Mouse (Mus musculus): ENCODE results near the gene Gcgr. TPM values are rescaled to one million over a fixed set of nuclear protein-coding genes. Genes with fewer than 3 reads are reported as not detected.

Gene Gcgr
- polyA plus RNA-seq, 1 experiment from 2014 or later = 2.5 TPM

- ATAC-seq (ENCODE audit: insufficient number of reproducible peaks, insufficient read depth, low FRiP score, low read depth) = no peak
- no peak overlapping the region for H3K27ac ChIP-seq (replicated peaks in 1 of 2; ENCODE audit: control insufficient read depth in 1 of 2, insufficient read depth in 1 of 2, low read depth in 2 of 2, low read length in 2 of 2)
- 0 out of 2 replicates have a peak, but pooled peaks cover 3% of the 10 kb centered on the region for H3K9me3 ChIP-seq (ENCODE audit: control insufficient read depth, low read length)
- no peak overlapping the region for H3K4me3 ChIP-seq (ENCODE audit: control insufficient read depth in 1 of 2, insufficient read depth in 1 of 2, low read depth in 1 of 2, low read length in 2 of 2)
- no peak overlapping the region for H3K4me2 ChIP-seq (ENCODE audit: low read length)
- H3K9ac ChIP-seq (ENCODE audit: low read length) = no peak overlapping the region
- peaks cover 2 to 8% of the 10 kb centered on the region in 2 experiments; a peak in 3 of 4 replicates for H3K4me1 ChIP-seq (ENCODE audit: control insufficient read depth in 2 of 2, insufficient read depth in 2 of 2, low read length in 2 of 2)
- 72% methylated on average over 9 of the region's 9 CpGs for WGBS
- H3K36me3 ChIP-seq (ENCODE audit: control insufficient read depth, insufficient read depth, low read length) = no peaks in the 10 kb centered on the region
- H3K27me3 ChIP-seq (ENCODE audit: control insufficient read depth, insufficient read depth, low read length) = peaks cover 52% of the 10 kb centered on the region
These were observed 2.7 kb upstream of the Gcgr start for GRCm38 (mm10) chr11:120527690-120528354.

GRCm38 (mm10) chr11:120528903-120529302 is 1.6 kb upstream of the Gcgr start:
- 47% methylated on average over 4 of the region's 4 CpGs for WGBS
- 0 out of 2 replicates have a peak, but pooled peaks cover 3% of the 10 kb centered on the region for H3K9me3 ChIP-seq (ENCODE audit: control insufficient read depth, low read length)
- ATAC-seq (ENCODE audit: insufficient number of reproducible peaks, insufficient read depth, low FRiP score, low read depth) = no peak
- peaks cover 58% of the 10 kb centered on the region for H3K27me3 ChIP-seq (ENCODE audit: control insufficient read depth, insufficient read depth, low read length)
- H3K4me2 ChIP-seq (ENCODE audit: low read length) = no peak overlapping the region
- no peaks in the 10 kb centered on the region for H3K36me3 ChIP-seq (ENCODE audit: control insufficient read depth, insufficient read depth, low read length)
- no peak overlapping the region for H3K9ac ChIP-seq (ENCODE audit: low read length)
- no peak overlapping the region for H3K4me3 ChIP-seq (ENCODE audit: control insufficient read depth in 1 of 2, insufficient read depth in 1 of 2, low read depth in 1 of 2, low read length in 2 of 2)
- H3K4me1 ChIP-seq (ENCODE audit: control insufficient read depth in 2 of 2, insufficient read depth in 2 of 2, low read length in 2 of 2) = peaks cover 2 to 8% of the 10 kb centered on the region in 2 experiments; a peak in 3 of 4 replicates
- no peak overlapping the region for H3K27ac ChIP-seq (replicated peaks in 1 of 2; ENCODE audit: control insufficient read depth in 1 of 2, insufficient read depth in 1 of 2, low read depth in 2 of 2, low read length in 2 of 2)

- Histone ChIP-seq H3K27me3 (ENCODE audit: control insufficient read depth, insufficient read depth, low read length) (peaks cover 65% of the 10 kb centered on the region), H3K4me1 (ENCODE audit: control insufficient read depth in 2 of 2, insufficient read depth in 2 of 2, low read length in 2 of 2) (peaks cover 6 to 8% of the 10 kb centered on the region in 2 experiments; a peak in 3 of 4 replicates), H3K9ac (ENCODE audit: low read length) (no peak overlapping the region), H3K4me3 (ENCODE audit: control insufficient read depth in 1 of 2, insufficient read depth in 1 of 2, low read depth in 1 of 2, low read length in 2 of 2) (peak overlapping the region in 1 of 2 experiments; percentile 41; a peak in 1 of 4 replicates), H3K27ac (replicated peaks in 1 of 2; ENCODE audit: control insufficient read depth in 1 of 2, insufficient read depth in 1 of 2, low read depth in 2 of 2, low read length in 2 of 2) (no peak overlapping the region), H3K36me3 (ENCODE audit: control insufficient read depth, insufficient read depth, low read length) (no peaks in the 10 kb centered on the region), H3K4me2 (ENCODE audit: low read length) (no peak overlapping the region), H3K9me3 (ENCODE audit: control insufficient read depth, low read length) (no peaks in the 10 kb centered on the region)
- 33% methylated on average over 9 of the region's 9 CpGs for WGBS
- no peak for ATAC-seq (ENCODE audit: insufficient number of reproducible peaks, insufficient read depth, low FRiP score, low read depth)
These were observed 1.1 kb downstream of the Gcgr start for GRCm38 (mm10) chr11:120531646-120532045.

GRCm38 (mm10) chr11:120534093-120534492 is 3.6 kb downstream of the Gcgr start:
- Histone ChIP-seq H3K4me1 (ENCODE audit: control insufficient read depth in 2 of 2, insufficient read depth in 2 of 2, low read length in 2 of 2) (peaks cover 16 to 19% of the 10 kb centered on the region in 2 experiments), H3K9ac (ENCODE audit: low read length) (no peak overlapping the region), H3K4me2 (ENCODE audit: low read length) (no peak overlapping the region), H3K36me3 (ENCODE audit: control insufficient read depth, insufficient read depth, low read length) (no peaks in the 10 kb centered on the region), H3K4me3 (ENCODE audit: control insufficient read depth in 1 of 2, insufficient read depth in 1 of 2, low read depth in 1 of 2, low read length in 2 of 2) (no peak overlapping the region), H3K27ac (replicated peaks in 1 of 2; ENCODE audit: control insufficient read depth in 1 of 2, insufficient read depth in 1 of 2, low read depth in 2 of 2, low read length in 2 of 2) (no peak overlapping the region), H3K9me3 (ENCODE audit: control insufficient read depth, low read length) (no peaks in the 10 kb centered on the region), H3K27me3 (ENCODE audit: control insufficient read depth, insufficient read depth, low read length) (peaks cover 51% of the 10 kb centered on the region)
- 76% methylated on average over 8 of the region's 8 CpGs for WGBS
- ATAC-seq (ENCODE audit: insufficient number of reproducible peaks, insufficient read depth, low FRiP score, low read depth) = no peak

GRCm38 (mm10) chr11:120535145-120535544 is 4.6 kb downstream of the Gcgr start:
- H3K27ac ChIP-seq (replicated peaks in 1 of 2; ENCODE audit: control insufficient read depth in 1 of 2, insufficient read depth in 1 of 2, low read depth in 2 of 2, low read length in 2 of 2) = no peak overlapping the region
- peaks cover 25 to 28% of the 10 kb centered on the region in 2 experiments for H3K4me1 ChIP-seq (ENCODE audit: control insufficient read depth in 2 of 2, insufficient read depth in 2 of 2, low read length in 2 of 2)
- no peak for ATAC-seq (ENCODE audit: insufficient number of reproducible peaks, insufficient read depth, low FRiP score, low read depth)
- H3K9ac ChIP-seq (ENCODE audit: low read length) = no peak overlapping the region
- no peaks in the 10 kb centered on the region for H3K9me3 ChIP-seq (ENCODE audit: control insufficient read depth, low read length)
- no peaks in the 10 kb centered on the region for H3K36me3 ChIP-seq (ENCODE audit: control insufficient read depth, insufficient read depth, low read length)
- WGBS = 50% methylated on average over 3 of the region's 3 CpGs
- no peak overlapping the region for H3K4me2 ChIP-seq (ENCODE audit: low read length)
- peaks cover 40% of the 10 kb centered on the region for H3K27me3 ChIP-seq (ENCODE audit: control insufficient read depth, insufficient read depth, low read length)
- no peak overlapping the region for H3K4me3 ChIP-seq (ENCODE audit: control insufficient read depth in 1 of 2, insufficient read depth in 1 of 2, low read depth in 1 of 2, low read length in 2 of 2)

- Histone ChIP-seq H3K4me2 (ENCODE audit: low read length) (no peak overlapping the region), H3K36me3 (ENCODE audit: control insufficient read depth, insufficient read depth, low read length) (no peaks in the 10 kb centered on the region), H3K27me3 (ENCODE audit: control insufficient read depth, insufficient read depth, low read length) (peaks cover 34% of the 10 kb centered on the region), H3K9me3 (ENCODE audit: control insufficient read depth, low read length) (no peaks in the 10 kb centered on the region), H3K4me3 (ENCODE audit: control insufficient read depth in 1 of 2, insufficient read depth in 1 of 2, low read depth in 1 of 2, low read length in 2 of 2) (no peak overlapping the region), H3K4me1 (ENCODE audit: control insufficient read depth in 2 of 2, insufficient read depth in 2 of 2, low read length in 2 of 2) (peaks cover 21 to 23% of the 10 kb centered on the region in 2 experiments), H3K9ac (ENCODE audit: low read length) (no peak overlapping the region), H3K27ac (replicated peaks in 1 of 2; ENCODE audit: control insufficient read depth in 1 of 2, insufficient read depth in 1 of 2, low read depth in 2 of 2, low read length in 2 of 2) (no peak overlapping the region)
- WGBS = 74% methylated on average over 3 of the region's 3 CpGs
- no peak for ATAC-seq (ENCODE audit: insufficient number of reproducible peaks, insufficient read depth, low FRiP score, low read depth)
These were observed 5.3 kb downstream of the Gcgr start for GRCm38 (mm10) chr11:120535804-120536203.

GRCm38 (mm10) chr11:120538485-120538884 is 8.0 kb downstream of the Gcgr start:
- Histone ChIP-seq H3K27ac (replicated peaks in 1 of 2; ENCODE audit: control insufficient read depth in 1 of 2, insufficient read depth in 1 of 2, low read depth in 2 of 2, low read length in 2 of 2) (peak overlapping the region in 1 of 2 experiments; percentile 34; a peak in 1 of 4 replicates), H3K27me3 (ENCODE audit: control insufficient read depth, insufficient read depth, low read length) (peaks cover 8% of the 10 kb centered on the region; the same call in 1 of the 2 replicates), H3K36me3 (ENCODE audit: control insufficient read depth, insufficient read depth, low read length) (peaks cover 13% of the 10 kb centered on the region), H3K4me2 (ENCODE audit: low read length) (no peak overlapping the region), H3K4me1 (ENCODE audit: control insufficient read depth in 2 of 2, insufficient read depth in 2 of 2, low read length in 2 of 2) (peaks cover 24 to 33% of the 10 kb centered on the region in 2 experiments), H3K9me3 (ENCODE audit: control insufficient read depth, low read length) (no peaks in the 10 kb centered on the region), H3K4me3 (ENCODE audit: control insufficient read depth in 1 of 2, insufficient read depth in 1 of 2, low read depth in 1 of 2, low read length in 2 of 2) (no peak overlapping the region), H3K9ac (ENCODE audit: low read length) (0 out of 2 replicates have a peak overlapping the region, but pooled peaks have one; percentile 38)
- 40% methylated on average over 3 of the region's 3 CpGs for WGBS
- peak; percentile 24; the same call in 1 of the 2 replicates for ATAC-seq (ENCODE audit: insufficient number of reproducible peaks, insufficient read depth, low FRiP score, low read depth)
